Mouse (Mus musculus): ENCODE results near the gene Hcst. TPM values are rescaled to one million over a fixed set of nuclear protein-coding genes. Genes with fewer than 3 reads are reported as not detected.

The Hcst gene
- polyA plus RNA-seq, 1 experiment from 2014 or later = 0.72 TPM

DNA sequence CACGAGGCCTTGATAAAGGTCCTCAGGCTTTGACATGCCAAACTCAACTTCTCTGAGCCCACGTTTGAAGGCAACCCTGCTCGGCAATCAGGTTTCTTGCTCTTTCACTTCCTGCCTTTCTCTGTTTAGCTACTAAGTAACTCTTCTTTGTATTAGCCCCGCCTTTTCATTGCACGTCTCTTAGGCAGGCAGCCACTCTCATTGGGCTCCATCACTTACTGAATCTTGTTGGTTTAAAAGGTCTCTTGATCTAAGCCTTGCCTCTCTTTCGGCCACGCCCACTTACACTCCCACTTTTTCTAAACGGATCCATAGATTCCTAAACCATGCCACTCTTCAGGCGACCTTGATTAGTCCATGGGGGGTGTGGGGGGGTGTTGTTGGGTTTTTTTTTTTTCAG, 24.0 kb upstream of the Hcst start:
- DNase-seq (ENCODE audit: low spot score) (no peak), ATAC-seq (replicated peaks; ENCODE audit: insufficient number of reproducible peaks, low FRiP score, low TSS enrichment, low read depth) (no peak)
- H3K27me3 ChIP-seq (ENCODE audit: control insufficient read depth, insufficient read depth, low read length) = peaks cover 17% of the 10 kb centered on the region; the same call in 1 of the 2 replicates
- no peaks in the 10 kb centered on the region; the same call in 1 of the 2 replicates for H3K36me3 ChIP-seq (replicated peaks; ENCODE audit: control insufficient read depth, insufficient read depth, low read depth, low read length)
- no peaks in the 10 kb centered on the region for H3K9me3 ChIP-seq (replicated peaks; ENCODE audit: control insufficient read depth, low read length)
- WGBS = 24% methylated on average over 9 of the region's 9 CpGs
- no peak overlapping the region for H3K27ac ChIP-seq (replicated peaks; ENCODE audit: low read depth, low read length)
- no peak overlapping the region for H3K4me3 ChIP-seq (ENCODE audit: low read depth, low read length)
- H3K4me2 ChIP-seq (ENCODE audit: low read depth, low read length) = peak overlapping the region; percentile 82
- no peak overlapping the region for H3K9ac ChIP-seq (replicated peaks; ENCODE audit: low read length)
- H3K4me1 ChIP-seq (ENCODE audit: control insufficient read depth, insufficient read depth, low read length) = peaks cover 4% of the 10 kb centered on the region

DNA sequence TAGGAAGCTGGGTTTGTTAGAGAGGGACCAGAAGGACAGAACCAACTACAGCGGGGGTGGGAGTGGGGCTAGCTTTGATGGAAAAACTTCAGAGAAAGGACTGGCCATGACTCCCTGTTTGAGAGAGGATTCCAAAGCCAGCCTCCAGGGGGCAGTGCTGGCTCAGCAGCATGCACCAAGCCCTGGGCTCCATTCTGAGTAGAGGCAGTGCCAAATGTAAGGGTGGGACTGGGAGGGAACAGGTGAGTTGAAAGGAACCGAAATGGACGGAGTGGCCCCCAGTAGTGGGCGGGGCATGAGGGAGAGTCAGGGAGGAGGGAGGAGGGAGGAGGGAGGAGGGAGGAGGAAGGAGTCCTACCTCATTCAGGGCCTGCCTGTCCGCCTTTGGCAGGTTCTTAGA, 21.0 kb upstream of the Hcst start:
- H3K9me3 ChIP-seq (replicated peaks; ENCODE audit: control insufficient read depth, low read length) = no peaks in the 10 kb centered on the region
- WGBS = 25% methylated on average over 5 of the region's 5 CpGs
- H3K36me3 ChIP-seq (replicated peaks; ENCODE audit: control insufficient read depth, insufficient read depth, low read depth, low read length) = no peaks in the 10 kb centered on the region; the same call in 1 of the 2 replicates
- H3K9ac ChIP-seq (replicated peaks; ENCODE audit: low read length) = no peak overlapping the region
- no peak overlapping the region for H3K4me2 ChIP-seq (ENCODE audit: low read depth, low read length)
- H3K27ac ChIP-seq (replicated peaks; ENCODE audit: low read depth, low read length) = no peak overlapping the region
- peaks cover 14% of the 10 kb centered on the region; the same call in 1 of the 2 replicates for H3K27me3 ChIP-seq (ENCODE audit: control insufficient read depth, insufficient read depth, low read length)
- no peak overlapping the region for H3K4me3 ChIP-seq (ENCODE audit: low read depth, low read length)
- no peak for ATAC-seq (replicated peaks; ENCODE audit: insufficient number of reproducible peaks, low FRiP score, low TSS enrichment, low read depth)
- peak; percentile 57 for DNase-seq (ENCODE audit: low spot score)
- peaks cover 4% of the 10 kb centered on the region for H3K4me1 ChIP-seq (ENCODE audit: control insufficient read depth, insufficient read depth, low read length)

DNA sequence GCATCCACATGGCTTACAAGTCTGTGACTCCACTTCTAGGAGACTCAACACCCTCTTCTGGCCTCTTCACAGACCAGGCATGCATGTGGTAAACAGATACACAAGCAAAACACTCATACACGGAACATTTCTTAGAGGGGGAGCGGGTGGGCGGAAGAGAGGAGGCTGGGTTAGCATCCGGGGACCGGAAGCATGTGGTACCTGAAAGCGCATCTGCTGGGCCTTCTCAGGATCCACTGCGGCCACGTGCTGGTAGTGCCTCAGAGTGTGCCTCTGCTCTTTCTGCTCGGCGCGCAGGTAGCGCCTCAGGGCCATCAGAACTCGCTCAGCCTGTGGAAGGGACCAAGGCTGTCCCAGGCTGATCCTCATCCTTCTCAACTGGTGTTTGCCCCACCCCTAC, 20.1 kb upstream of the Hcst start:
- ATAC-seq (replicated peaks; ENCODE audit: insufficient number of reproducible peaks, low FRiP score, low TSS enrichment, low read depth) (no peak), DNase-seq (ENCODE audit: low spot score) (no peak)
- Histone ChIP-seq H3K9ac (replicated peaks; ENCODE audit: low read length) (no peak overlapping the region), H3K36me3 (replicated peaks; ENCODE audit: control insufficient read depth, insufficient read depth, low read depth, low read length) (no peaks in the 10 kb centered on the region; the same call in 1 of the 2 replicates), H3K27ac (replicated peaks; ENCODE audit: low read depth, low read length) (no peak overlapping the region), H3K4me1 (ENCODE audit: control insufficient read depth, insufficient read depth, low read length) (peaks cover 4% of the 10 kb centered on the region), H3K4me2 (ENCODE audit: low read depth, low read length) (no peak overlapping the region), H3K4me3 (ENCODE audit: low read depth, low read length) (no peak overlapping the region), H3K27me3 (ENCODE audit: control insufficient read depth, insufficient read depth, low read length) (peaks cover 13% of the 10 kb centered on the region; the same call in 1 of the 2 replicates), H3K9me3 (replicated peaks; ENCODE audit: control insufficient read depth, low read length) (no peaks in the 10 kb centered on the region)
- 80% methylated on average over 13 of the region's 13 CpGs for WGBS

DNA sequence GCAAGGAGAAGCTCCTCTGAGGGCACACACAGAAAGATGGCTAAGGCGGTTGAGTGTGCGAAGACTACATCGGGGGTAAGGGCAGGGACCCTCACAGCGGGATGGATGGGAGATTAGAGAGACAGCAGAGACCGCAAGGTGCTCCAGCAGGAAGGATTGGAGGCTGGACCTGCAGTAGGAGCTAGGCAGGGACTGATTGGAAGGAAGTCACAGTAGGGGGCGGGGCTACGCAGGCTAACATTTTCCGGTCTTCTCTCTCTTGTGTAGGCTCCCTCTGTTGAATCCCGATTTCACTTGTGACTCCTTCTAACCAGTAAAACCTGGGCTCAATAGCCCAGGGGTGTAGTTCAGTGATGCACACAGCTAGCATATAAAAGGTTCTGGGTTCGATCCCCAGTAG, 17.2 kb upstream of the Hcst start:
- ATAC-seq (replicated peaks; ENCODE audit: insufficient number of reproducible peaks, low FRiP score, low TSS enrichment, low read depth) (no peak), DNase-seq (ENCODE audit: low spot score) (no peak)
- H3K4me1 ChIP-seq (ENCODE audit: control insufficient read depth, insufficient read depth, low read length) = no peaks in the 10 kb centered on the region
- H3K4me2 ChIP-seq (ENCODE audit: low read depth, low read length) = no peak overlapping the region
- H3K4me3 ChIP-seq (ENCODE audit: low read depth, low read length) = no peak overlapping the region
- no peak overlapping the region for H3K27ac ChIP-seq (replicated peaks; ENCODE audit: low read depth, low read length)
- WGBS = 13% methylated on average over 10 of the region's 10 CpGs
- H3K9me3 ChIP-seq (replicated peaks; ENCODE audit: control insufficient read depth, low read length) = no peaks in the 10 kb centered on the region
- H3K9ac ChIP-seq (replicated peaks; ENCODE audit: low read length) = no peak overlapping the region
- H3K36me3 ChIP-seq (replicated peaks; ENCODE audit: control insufficient read depth, insufficient read depth, low read depth, low read length) = no peaks in the 10 kb centered on the region; the same call in 1 of the 2 replicates
- no peaks in the 10 kb centered on the region; the same call in 1 of the 2 replicates for H3K27me3 ChIP-seq (ENCODE audit: control insufficient read depth, insufficient read depth, low read length)

DNA sequence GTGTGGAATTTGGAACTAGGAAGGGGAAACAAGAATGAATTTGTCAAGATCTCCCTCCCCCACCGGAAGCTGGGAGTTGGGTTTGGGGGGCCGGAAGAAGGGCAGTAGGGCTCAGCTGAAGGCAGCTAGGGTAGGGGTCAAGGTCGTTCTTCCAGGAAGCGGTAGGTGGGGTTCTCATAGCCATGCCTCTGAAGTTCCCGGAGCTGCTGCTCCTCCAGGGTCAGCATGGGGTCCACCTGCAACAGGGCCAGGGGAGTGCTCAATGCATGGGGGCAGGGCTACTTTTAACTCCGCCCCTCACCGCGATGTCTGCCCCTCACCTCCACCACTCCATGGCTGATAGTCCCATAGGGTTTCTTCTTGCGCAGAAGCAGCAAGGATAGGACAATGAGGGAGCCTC, 15.5 kb upstream of the Hcst start:
- WGBS = 46% methylated on average over 9 of the region's 9 CpGs
- H3K4me1 ChIP-seq (ENCODE audit: control insufficient read depth, insufficient read depth, low read length) = no peaks in the 10 kb centered on the region
- H3K36me3 ChIP-seq (replicated peaks; ENCODE audit: control insufficient read depth, insufficient read depth, low read depth, low read length) = no peaks in the 10 kb centered on the region; the same call in 1 of the 2 replicates
- H3K4me2 ChIP-seq (ENCODE audit: low read depth, low read length) = no peak overlapping the region
- H3K9me3 ChIP-seq (replicated peaks; ENCODE audit: control insufficient read depth, low read length) = no peaks in the 10 kb centered on the region
- DNase-seq (ENCODE audit: low spot score) (no peak), ATAC-seq (replicated peaks; ENCODE audit: insufficient number of reproducible peaks, low FRiP score, low TSS enrichment, low read depth) (no peak)
- no peak overlapping the region for H3K27ac ChIP-seq (replicated peaks; ENCODE audit: low read depth, low read length)
- H3K9ac ChIP-seq (replicated peaks; ENCODE audit: low read length) = no peak overlapping the region
- no peaks in the 10 kb centered on the region; the same call in 1 of the 2 replicates for H3K27me3 ChIP-seq (ENCODE audit: control insufficient read depth, insufficient read depth, low read length)
- H3K4me3 ChIP-seq (ENCODE audit: low read depth, low read length) = no peak overlapping the region

DNA sequence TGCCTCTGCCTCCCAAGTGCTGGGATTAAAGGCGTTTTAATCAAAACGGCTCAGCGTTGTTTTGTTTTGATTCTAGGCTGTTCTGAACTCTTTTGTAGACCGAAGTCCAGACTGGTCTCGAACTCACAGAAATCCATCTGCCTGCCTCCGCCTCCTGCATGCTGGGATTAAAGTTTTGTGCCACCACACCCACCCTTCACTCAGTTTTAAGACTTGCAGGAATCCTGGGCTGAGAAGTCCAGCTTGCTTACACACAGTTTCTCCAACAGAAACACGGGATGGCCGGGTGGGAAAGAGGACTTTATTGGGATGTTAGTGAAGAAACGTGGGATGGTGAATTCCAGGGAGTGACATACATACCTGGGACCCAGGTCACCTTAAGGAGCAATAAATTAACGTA, 15.0 kb upstream of the Hcst start:
- DNase-seq (ENCODE audit: low spot score) = no peak
- no peak overlapping the region for H3K4me3 ChIP-seq (ENCODE audit: low read depth, low read length)
- 71% methylated on average over 10 of the region's 10 CpGs for WGBS
- no peak overlapping the region for H3K4me2 ChIP-seq (ENCODE audit: low read depth, low read length)
- no peaks in the 10 kb centered on the region for H3K9me3 ChIP-seq (replicated peaks; ENCODE audit: control insufficient read depth, low read length)
- no peaks in the 10 kb centered on the region; the same call in 1 of the 2 replicates for H3K36me3 ChIP-seq (replicated peaks; ENCODE audit: control insufficient read depth, insufficient read depth, low read depth, low read length)
- H3K27ac ChIP-seq (replicated peaks; ENCODE audit: low read depth, low read length) = no peak overlapping the region
- no peak overlapping the region for H3K9ac ChIP-seq (replicated peaks; ENCODE audit: low read length)
- H3K4me1 ChIP-seq (ENCODE audit: control insufficient read depth, insufficient read depth, low read length) = no peaks in the 10 kb centered on the region
- no peaks in the 10 kb centered on the region; the same call in 1 of the 2 replicates for H3K27me3 ChIP-seq (ENCODE audit: control insufficient read depth, insufficient read depth, low read length)
- no peak for ATAC-seq (replicated peaks; ENCODE audit: insufficient number of reproducible peaks, low FRiP score, low TSS enrichment, low read depth)

DNA sequence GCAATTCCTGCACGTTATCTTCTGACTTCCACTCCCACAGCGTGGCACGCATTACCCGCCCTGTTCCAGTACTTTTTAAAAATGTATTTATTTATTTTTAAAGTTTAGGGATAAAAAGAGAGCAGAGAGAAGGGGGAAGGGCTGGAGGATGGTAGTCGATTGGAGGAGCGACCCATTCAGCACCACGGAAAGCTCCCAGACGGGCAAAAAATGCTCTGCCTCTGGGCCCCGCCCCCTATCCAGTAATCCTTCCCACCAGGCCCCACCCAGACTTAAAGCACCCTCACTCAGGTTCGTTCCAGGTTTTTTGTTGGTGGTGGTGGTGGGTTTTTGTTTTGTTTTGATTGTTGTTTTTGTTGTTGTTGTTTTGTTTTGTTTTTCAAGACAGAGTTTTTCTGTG, 14.6 kb upstream of the Hcst start:
- Histone ChIP-seq H3K4me3 (ENCODE audit: low read depth, low read length) (no peak overlapping the region), H3K4me1 (ENCODE audit: control insufficient read depth, insufficient read depth, low read length) (no peaks in the 10 kb centered on the region), H3K9ac (replicated peaks; ENCODE audit: low read length) (no peak overlapping the region), H3K27me3 (ENCODE audit: control insufficient read depth, insufficient read depth, low read length) (no peaks in the 10 kb centered on the region; the same call in 1 of the 2 replicates), H3K9me3 (replicated peaks; ENCODE audit: control insufficient read depth, low read length) (no peaks in the 10 kb centered on the region), H3K27ac (replicated peaks; ENCODE audit: low read depth, low read length) (no peak overlapping the region), H3K36me3 (replicated peaks; ENCODE audit: control insufficient read depth, insufficient read depth, low read depth, low read length) (no peaks in the 10 kb centered on the region; the same call in 1 of the 2 replicates), H3K4me2 (ENCODE audit: low read depth, low read length) (no peak overlapping the region)
- ATAC-seq (replicated peaks; ENCODE audit: insufficient number of reproducible peaks, low FRiP score, low TSS enrichment, low read depth) = no peak
- WGBS = 2% methylated on average over 10 of the region's 10 CpGs
- DNase-seq (ENCODE audit: low spot score) = peak; percentile 77

DNA sequence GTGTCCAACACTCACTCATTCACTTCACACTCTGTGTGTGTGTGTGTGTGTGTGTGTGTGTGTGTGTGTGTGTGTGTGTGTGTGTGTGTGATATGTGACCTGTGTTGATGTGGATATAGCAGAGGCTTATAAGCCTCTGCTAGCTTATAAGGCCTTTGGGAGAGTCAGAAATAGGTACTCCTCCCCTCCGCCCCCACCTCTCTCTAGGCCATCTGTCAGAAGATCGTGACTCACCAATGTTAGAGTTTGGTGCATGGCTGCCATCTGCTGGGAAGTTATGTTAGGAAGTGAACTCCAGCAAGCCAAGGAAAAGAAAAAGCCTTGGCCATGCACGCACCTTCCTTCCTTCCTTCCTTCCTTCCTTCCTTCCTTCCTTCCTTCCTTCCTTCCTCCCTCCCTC, 12.1 kb upstream of the Hcst start:
- H3K4me3 ChIP-seq (ENCODE audit: low read depth, low read length) = no peak overlapping the region
- H3K27ac ChIP-seq (replicated peaks; ENCODE audit: low read depth, low read length) = no peak overlapping the region
- no peak overlapping the region for H3K9ac ChIP-seq (replicated peaks; ENCODE audit: low read length)
- peak; percentile 70 for DNase-seq (ENCODE audit: low spot score)
- no peaks in the 10 kb centered on the region; the same call in 1 of the 2 replicates for H3K36me3 ChIP-seq (replicated peaks; ENCODE audit: control insufficient read depth, insufficient read depth, low read depth, low read length)
- WGBS = 17% methylated on average over 3 of the region's 3 CpGs
- no peak for ATAC-seq (replicated peaks; ENCODE audit: insufficient number of reproducible peaks, low FRiP score, low TSS enrichment, low read depth)
- no peaks in the 10 kb centered on the region for H3K9me3 ChIP-seq (replicated peaks; ENCODE audit: control insufficient read depth, low read length)
- H3K4me1 ChIP-seq (ENCODE audit: control insufficient read depth, insufficient read depth, low read length) = no peaks in the 10 kb centered on the region
- no peak overlapping the region for H3K4me2 ChIP-seq (ENCODE audit: low read depth, low read length)
- H3K27me3 ChIP-seq (ENCODE audit: control insufficient read depth, insufficient read depth, low read length) = no peaks in the 10 kb centered on the region
